Mouse (Mus musculus) spleen, embryonic (tissue): Measurements from ENCODE around the gene Rabif.
"Not testable (repeated sequence)": the region's sequence is repeated elsewhere in the genome, so short reads cannot be mapped to it uniquely, and the experiment has no call there.

ENCODE experiments used
- CTCF ChIA-PET: fragments of 350-600 bp; sonication (Branson Sonifier 250); formaldehyde crosslinking; loops from one replicate; lab custom pipeline; 2022; lab: Charles Lee

Rabif gene

GRCm38 (mm10) chr1:134512183-134512582 is 17.7 kb downstream of the Rabif start:
- CTCF ChIA-PET, result no interaction called here

GRCm38 (mm10) chr1:134512584-134512983 is 18.1 kb downstream of the Rabif start:
- CTCF ChIA-PET, result no interaction called here

DNA sequence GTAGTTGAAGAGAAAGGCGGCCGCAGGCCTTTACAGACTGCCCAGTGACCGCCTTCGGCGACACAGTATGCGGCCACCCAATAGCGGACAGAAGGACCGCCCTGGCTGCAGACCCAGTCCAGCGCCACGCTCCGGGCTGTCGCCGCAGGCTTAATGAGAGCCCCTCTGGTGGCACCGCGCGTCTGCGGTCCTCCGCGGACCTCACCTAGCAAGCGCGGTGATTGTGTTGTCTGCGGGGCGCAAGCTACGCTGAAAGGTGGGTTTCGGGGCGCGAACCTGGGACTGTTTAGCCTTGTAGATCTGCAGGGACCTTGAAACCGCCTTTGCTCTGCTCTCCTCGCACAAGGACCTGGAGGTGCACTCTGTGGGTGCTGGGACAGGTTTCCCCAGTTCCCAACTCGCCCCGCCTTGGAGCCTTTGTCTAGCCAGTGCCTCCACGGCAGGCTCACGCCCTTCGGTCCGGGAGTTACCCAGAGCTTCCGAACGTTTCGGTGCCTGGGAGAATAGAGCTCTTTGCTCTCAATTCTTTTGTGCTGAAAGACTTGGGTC is 18.9 kb downstream of the Rabif start:
- CTCF ChIA-PET, result no interaction called here

- CTCF ChIA-PET, result no interaction called here
Measured at GRCm38 (mm10) chr1:134513876-134514590, 19.6 kb downstream of the Rabif start.

DNA sequence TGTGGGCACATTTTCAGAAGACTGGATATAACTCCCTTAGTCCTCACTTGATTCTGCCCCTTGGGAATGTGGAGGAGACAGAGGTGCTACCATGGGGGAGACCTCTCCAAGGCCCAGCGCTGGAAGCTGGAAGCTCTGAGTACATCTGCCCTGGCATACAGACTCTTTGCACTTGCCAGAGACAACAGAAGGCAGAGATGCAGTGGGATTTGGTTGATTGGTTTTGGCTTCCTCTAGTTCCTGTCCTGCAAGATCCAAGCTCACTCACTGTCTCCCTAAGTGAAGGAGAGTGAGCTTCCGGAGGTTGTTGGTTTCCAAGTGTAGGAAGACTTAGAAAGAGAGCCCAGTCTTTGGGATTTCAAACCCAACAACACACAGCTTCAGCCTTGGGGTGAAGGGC is 21.4 kb downstream of the Rabif start:
- CTCF ChIA-PET, result interaction anchor here (0.7 kb wide), 1 partner anchor 403 kb away, joined by 9 read pairs; no protein-coding TSS in a partner anchor

- CTCF ChIA-PET, result no interaction called here
Measured at GRCm38 (mm10) chr1:134516491-134517198, 22.2 kb downstream of the Rabif start.

DNA sequence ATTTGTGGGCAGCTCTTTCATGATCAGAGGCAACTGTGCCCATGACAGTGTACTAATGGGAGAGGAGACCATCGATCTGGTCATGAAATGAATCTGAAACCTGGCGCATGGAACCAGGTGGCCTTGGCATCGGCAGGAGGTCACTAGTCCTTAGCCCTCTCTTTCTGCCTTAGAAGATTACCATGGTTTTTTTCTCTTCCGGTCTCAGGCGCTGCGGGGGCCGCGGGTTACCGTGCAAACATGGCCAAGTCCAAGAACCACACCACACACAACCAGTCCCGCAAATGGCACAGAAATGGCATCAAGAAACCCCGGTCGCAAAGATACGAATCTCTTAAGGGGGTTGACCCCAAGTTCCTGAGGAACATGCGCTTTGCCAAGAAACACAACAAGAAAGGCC is 23.4 kb downstream of the Rabif start:
- CTCF ChIA-PET, result not testable (repeated sequence)

DNA sequence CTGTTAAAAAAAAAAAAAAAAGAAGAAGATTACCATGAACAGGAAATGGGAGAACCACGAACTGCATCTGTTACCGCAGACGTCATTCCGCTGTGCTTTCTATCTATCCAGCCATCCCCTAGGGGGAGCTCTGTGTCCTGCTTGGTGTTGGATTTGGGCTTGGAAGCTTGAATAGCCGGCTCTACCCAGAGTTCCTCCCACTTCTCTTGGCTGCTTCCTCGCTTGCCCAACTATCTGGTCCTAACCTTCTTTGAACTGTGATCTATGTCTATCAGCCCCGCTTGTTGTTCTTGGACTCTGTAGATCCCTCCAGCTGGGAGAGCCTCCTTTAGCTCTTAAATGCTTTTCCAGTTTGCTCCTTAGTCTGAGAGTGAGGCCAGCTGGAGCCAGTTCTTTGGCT is 24.2 kb downstream of the Rabif start:
- CTCF ChIA-PET, result interaction anchor here (0.7 to 1.2 kb wide), 2 partner anchors 17 to 37 kb away, joined by 3 to 5 read pairs; no protein-coding TSS in a partner anchor

DNA sequence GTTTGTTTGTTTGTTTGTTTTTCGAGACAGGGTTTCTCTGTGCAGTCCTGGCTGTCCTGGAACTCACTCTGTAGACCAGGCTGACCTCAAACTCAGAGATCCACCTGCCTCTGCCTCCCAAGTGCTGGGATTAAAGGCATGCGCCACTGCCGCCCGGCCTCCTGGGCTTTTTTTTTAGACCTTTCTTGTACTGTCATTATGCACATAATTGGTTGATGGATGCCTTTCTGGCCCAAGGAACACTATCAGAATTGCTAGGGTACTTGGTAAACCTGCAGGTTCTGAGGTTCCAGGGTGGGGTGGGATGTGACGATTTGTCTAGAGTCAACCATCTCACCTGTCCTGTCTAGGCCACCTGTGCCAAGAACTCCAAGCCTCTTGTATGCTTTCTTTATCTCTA is 24.8 kb downstream of the Rabif start:
- CTCF ChIA-PET, result interaction anchor here (0.7 to 1.2 kb wide), 2 partner anchors 18 to 36 kb away, joined by 3 to 5 read pairs; no protein-coding TSS in a partner anchor

DNA sequence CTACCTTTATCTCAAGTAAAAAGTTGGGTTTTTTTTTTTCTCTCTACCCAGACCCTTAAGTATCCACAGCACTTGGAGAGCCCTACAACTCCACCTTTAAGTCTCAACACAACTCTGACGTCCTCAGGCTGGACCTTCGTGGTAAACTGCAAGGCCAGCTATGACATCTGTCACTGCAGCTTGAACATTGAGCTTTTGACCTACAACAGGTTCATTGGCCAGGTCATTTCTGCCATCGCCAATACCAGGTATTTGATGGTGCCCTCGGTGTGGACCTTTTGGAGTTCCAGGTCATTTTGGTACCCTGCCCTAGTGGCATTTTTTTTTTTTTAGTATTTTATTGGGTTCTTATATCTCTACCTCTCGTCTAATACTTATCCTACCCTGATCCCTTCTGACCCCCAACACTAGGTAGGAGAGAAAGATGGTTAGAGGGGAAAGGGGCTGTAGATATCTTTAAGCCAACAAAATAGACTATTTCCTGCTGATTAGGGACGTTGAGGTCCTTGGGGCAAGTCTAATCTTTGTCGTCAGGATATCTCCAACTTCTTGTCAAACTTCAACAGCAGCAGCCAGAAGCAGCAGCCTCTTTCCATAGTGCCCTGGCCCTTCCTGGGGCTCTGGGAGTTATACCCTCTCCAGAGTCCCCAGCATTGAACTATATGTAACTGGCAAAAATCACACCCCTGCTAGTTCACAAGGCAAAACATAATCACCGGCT is 25.7 kb downstream of the Rabif start:
- CTCF ChIA-PET, result no interaction called here

- CTCF ChIA-PET, result no interaction called here
Measured at GRCm38 (mm10) chr1:134521163-134521562, 26.7 kb downstream of the Rabif start.

- CTCF ChIA-PET, result interaction anchor here (0.6 to 0.7 kb wide), 2 partner anchors 291 to 311 kb away, joined by 4 to 13 read pairs; no protein-coding TSS in a partner anchor
Measured at GRCm38 (mm10) chr1:134522325-134522724, 27.9 kb downstream of the Rabif start.

- CTCF ChIA-PET, result no interaction called here
Measured at GRCm38 (mm10) chr1:134524424-134524823, 30.0 kb downstream of the Rabif start.

DNA sequence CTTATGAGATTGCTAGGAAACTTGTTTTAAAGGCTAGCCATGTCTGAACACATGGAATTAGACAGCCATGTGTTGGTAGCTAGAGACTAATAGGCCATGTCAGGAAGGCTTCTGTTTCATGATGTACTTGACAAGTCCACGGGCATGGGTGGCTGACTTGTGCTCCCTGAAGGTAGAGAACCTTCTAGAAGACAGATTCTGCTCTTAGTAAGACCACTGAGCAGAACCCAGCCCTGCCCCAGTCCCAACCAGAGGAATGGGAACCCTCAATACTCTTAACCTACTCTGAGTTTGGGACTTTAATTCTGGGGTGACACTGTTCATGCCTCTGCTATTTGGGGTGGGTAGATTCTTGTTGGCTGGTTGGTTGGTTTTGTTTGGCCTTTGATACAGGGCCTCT is 30.6 kb downstream of the Rabif start:
- CTCF ChIA-PET, result no interaction called here

DNA sequence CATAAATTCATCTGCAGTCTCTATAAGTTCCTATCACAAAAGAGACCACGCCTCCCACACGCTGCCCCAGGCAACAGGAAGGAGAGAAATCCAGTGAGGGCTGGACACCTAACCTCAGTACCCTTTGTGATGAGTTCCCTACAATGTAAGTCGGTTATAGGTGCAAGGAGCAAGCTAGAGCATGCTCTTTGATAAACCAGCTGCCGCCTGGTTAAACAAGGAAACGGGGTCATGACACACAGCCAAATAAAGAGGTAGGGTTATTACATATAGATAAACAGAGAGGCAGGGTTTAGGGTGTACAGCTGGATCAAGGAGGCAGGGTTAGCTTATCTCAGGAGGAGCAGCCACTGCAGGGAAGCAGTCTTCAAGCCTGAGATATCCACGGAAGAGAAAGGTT is 32.3 kb downstream of the Rabif start:
- CTCF ChIA-PET, result no interaction called here

GRCm38 (mm10) chr1:134530618-134531017 is 36.2 kb downstream of the Rabif start:
- CTCF ChIA-PET, result no interaction called here

- CTCF ChIA-PET, result not testable (repeated sequence)
Measured at GRCm38 (mm10) chr1:134533710-134534109, 39.3 kb downstream of the Rabif start.

DNA sequence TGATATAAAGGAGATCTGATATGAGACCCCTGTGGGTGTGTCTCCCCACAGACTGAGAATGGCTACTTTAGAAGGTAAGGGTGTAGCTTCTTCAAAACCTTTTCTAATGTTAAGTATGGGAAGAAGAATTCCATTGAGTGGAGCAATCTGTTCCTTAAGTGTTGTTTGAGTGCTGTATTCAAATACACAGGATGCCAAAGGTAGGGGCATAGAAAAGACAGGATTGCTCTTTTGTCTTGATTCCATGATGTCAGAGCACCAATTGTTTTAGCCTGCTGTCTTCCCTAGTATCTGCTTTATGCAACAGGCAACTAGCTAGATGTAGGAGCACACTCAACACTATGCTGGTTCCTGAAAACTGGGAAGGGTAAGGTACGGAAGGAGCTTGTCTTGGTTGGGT is 40.6 kb downstream of the Rabif start:
- CTCF ChIA-PET, result no interaction called here

DNA sequence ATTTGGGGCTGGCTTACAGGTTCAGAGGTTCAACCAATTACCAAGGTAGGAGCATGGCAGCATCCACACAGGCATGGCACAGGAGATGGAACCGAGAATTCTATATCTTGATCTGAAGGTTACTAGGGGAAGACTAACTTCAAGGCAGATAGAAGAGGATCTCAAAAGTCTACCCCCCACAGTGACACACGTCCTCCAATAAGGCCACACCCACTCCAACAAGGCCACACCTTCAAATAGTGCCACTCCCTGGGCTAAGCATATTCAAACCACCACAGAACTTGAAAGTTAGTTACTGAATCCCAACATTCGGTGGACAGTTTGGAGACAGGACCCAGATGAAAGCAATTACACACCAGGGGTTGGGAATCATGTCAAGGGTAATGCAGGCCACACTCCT is 41.1 kb downstream of the Rabif start:
- CTCF ChIA-PET, result no interaction called here

DNA sequence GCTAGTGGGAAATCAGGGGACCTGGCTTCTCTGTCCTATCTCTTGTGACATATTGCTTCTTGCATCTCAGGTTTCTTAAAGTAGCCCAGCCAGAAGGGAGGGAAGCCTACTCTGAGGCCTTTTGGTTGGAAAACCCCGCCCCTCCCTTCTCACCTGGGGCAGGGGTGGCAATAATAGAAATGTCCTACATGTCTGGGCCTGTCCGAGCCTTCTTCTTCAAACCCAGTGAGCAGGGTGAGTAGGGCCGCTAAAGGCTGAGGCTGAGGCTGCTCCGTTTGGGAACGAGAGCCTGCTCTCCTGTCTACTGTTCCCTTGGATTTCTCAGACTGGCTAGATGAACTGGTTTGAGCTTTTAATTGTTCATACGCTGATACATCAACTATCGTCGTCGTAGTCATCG is 46.2 kb downstream of the Rabif start:
- CTCF ChIA-PET, result no interaction called here

DNA sequence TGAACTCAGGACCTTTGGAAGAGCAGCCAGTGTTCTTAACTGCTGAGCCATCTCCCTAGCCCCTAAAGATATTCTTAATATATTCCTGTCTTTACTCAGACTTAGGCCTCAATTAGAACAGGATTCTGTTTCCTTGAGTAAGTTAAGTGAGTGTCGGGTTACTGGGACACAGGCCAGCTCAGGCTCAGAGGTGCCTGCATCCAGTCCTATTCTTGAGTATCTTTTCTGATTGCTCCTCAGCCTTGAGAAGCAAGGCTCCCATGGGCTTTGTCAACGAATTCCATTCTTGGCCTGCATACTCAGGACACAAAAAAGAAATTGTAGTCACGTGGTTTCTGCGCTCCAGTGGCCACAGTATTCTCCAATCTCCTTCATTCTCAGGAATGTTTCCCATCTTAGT is 53.8 kb downstream of the Rabif start:
- CTCF ChIA-PET, result no interaction called here

DNA sequence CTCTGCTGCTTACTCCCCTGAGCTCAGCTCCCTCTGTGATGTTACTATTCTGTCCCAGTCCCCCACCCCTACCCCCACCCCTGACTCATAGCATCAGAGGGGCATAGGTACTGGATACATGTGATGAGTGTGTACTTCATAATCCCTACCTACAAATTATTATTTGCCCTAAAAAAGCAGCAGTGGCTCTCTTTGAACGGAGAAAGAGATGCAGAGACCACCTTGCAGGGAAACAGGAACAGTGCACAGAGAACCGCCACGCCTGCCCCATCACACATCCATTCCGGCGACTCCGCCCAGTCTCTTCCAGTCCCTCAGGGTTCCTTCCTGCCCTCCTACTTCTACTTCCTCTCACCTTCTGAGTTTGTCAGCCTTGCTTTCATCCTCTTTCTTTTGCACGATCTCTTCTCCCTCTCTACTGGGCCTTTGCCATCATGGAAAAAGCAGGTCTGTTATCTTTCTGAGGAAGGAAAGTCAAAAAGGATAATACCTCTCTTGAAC is 55.2 kb downstream of the Rabif start, which contains the start of gene Mgat4e:
Gene Mgat4e (minus strand): TSS at position 51 of the 501 bp plus-strand sequence.
- CTCF ChIA-PET, result no interaction called here
